Mouse (Mus musculus): ENCODE data around the gene Atp23.

Atp23 gene

GRCm38 (mm10) chr10:126900821-126901487, at the start of gene Atp23:
Gene Atp23 (minus strand): TSS chr10:126901355.
- peak; percentile 95 to 96 for DNase-seq

- no peak for DNase-seq
These were observed 49.4 kb upstream of the Atp23 start for GRCm38 (mm10) chr10:126950572-126950971.

- DNase-seq: no peak
These were observed 48.7 kb upstream of the Atp23 start for GRCm38 (mm10) chr10:126949824-126950223.

- DNase-seq: no peak
These were observed 44.4 kb upstream of the Atp23 start for GRCm38 (mm10) chr10:126945531-126945930.

GRCm38 (mm10) chr10:126940949-126941348, 39.8 kb upstream of the Atp23 start:
- DNase-seq: no peak

- no peak for DNase-seq
These were observed 34.6 kb upstream of the Atp23 start for GRCm38 (mm10) chr10:126935556-126936381.

GRCm38 (mm10) chr10:126935121-126935520, 34.0 kb upstream of the Atp23 start:
- DNase-seq: no peak

GRCm38 (mm10) chr10:126934561-126934960, 33.4 kb upstream of the Atp23 start:
- no peak for DNase-seq

- DNase-seq: no peak
These were observed 30.6 kb upstream of the Atp23 start for GRCm38 (mm10) chr10:126931760-126932139.

- DNase-seq: no peak
These were observed 30.1 kb upstream of the Atp23 start for GRCm38 (mm10) chr10:126931123-126931759.

GRCm38 (mm10) chr10:126930270-126931121, 29.3 kb upstream of the Atp23 start:
- peak in 1 of 2 experiments; percentile 27 for DNase-seq

GRCm38 (mm10) chr10:126929543-126929942, 28.4 kb upstream of the Atp23 start:
- peak in 1 of 2 experiments; percentile 15 for DNase-seq

- DNase-seq: no peak
These were observed 27.7 kb upstream of the Atp23 start for GRCm38 (mm10) chr10:126928819-126929206.

GRCm38 (mm10) chr10:126928011-126928818, 27.1 kb upstream of the Atp23 start:
- DNase-seq: peak; percentile 83 to 89

- peak; percentile 53 to 67 for DNase-seq
These were observed 26.2 kb upstream of the Atp23 start for GRCm38 (mm10) chr10:126927101-126927961.

- DNase-seq: peak in 1 of 2 experiments; percentile 31
These were observed 24.2 kb upstream of the Atp23 start for GRCm38 (mm10) chr10:126925391-126925790.

- peak; percentile 45 to 61 for DNase-seq
These were observed 22.9 kb upstream of the Atp23 start for GRCm38 (mm10) chr10:126924087-126924486.

GRCm38 (mm10) chr10:126920220-126920619, 19.1 kb upstream of the Atp23 start:
- DNase-seq: peak; percentile 27 to 58

- peak; percentile 97 to 98 for DNase-seq
These were observed 17.9 kb upstream of the Atp23 start for GRCm38 (mm10) chr10:126919067-126919466.

GRCm38 (mm10) chr10:126914288-126914687, 13.1 kb upstream of the Atp23 start:
- DNase-seq: no peak

GRCm38 (mm10) chr10:126911479-126911878, 10.3 kb upstream of the Atp23 start:
- DNase-seq: no peak

Measured in cerebellum, postnatal 14 days (tissue).